8 mouse cellular contexts compared by ENCODE assay signal in genomic region chr3:96501391-96502115, GRCm38 (mm10). TPM values are rescaled to one million over a fixed set of nuclear protein-coding genes. Genes with fewer than 3 reads are reported as not detected.
A peak's percentile ranks its signal among the peaks of the same experiment; 100 is the strongest.
DNase-seq lines count a peak whose midpoint lies in the region; ATAC-seq and TF ChIP-seq lines count a peak whose summit lies in the region.

No protein-coding gene starts in this region.

- no peaks in the 10 kb centered on the region for H3K27me3 ChIP-seq in embryonic facial prominence, embryonic 14.5 days (replicated peaks; ENCODE audit: control insufficient read depth, insufficient read depth, low read length)
- H3K27me3 ChIP-seq in kidney, embryonic 14.5 days (ENCODE audit: control insufficient read depth, insufficient read depth, low read length) = no peaks in the 10 kb centered on the region
- no peaks in the 10 kb centered on the region for H3K27me3 ChIP-seq in limb, embryonic 15.5 days
- H3K27me3 ChIP-seq in midbrain, postnatal 0 days (ENCODE audit: insufficient read depth, low read length) = no peaks in the 10 kb centered on the region

- no peaks in the 10 kb centered on the region; the same call in 1 of the 2 replicates for H3K4me1 ChIP-seq in bone marrow, adult 2 months (ENCODE audit: control insufficient read depth, insufficient read depth, low read length)
- H3K4me1 ChIP-seq in embryonic facial prominence, embryonic 14.5 days (ENCODE audit: control insufficient read depth, insufficient read depth, low read length) = no peaks in the 10 kb centered on the region
- peaks cover 3% of the 10 kb centered on the region; the same call in 1 of the 2 replicates for H3K4me1 ChIP-seq in kidney, embryonic 14.5 days (ENCODE audit: control insufficient read depth, insufficient read depth, low read length)
- peaks cover 9% of the 10 kb centered on the region for H3K4me1 ChIP-seq in limb, embryonic 15.5 days
- peaks cover 4% of the 10 kb centered on the region; the same call in 1 of the 2 replicates for H3K4me1 ChIP-seq in midbrain, postnatal 0 days (ENCODE audit: insufficient read depth, low read length)

- peak overlapping the region; percentile 64 for H3K4me3 ChIP-seq in bone marrow, adult 2 months (replicated peaks; ENCODE audit: control insufficient read depth, low read depth, low read length)
- peak overlapping the region; percentile 76 for H3K4me3 ChIP-seq in embryonic facial prominence, embryonic 14.5 days (ENCODE audit: low read depth, low read length)
- peak overlapping the region; percentile 81 for H3K4me3 ChIP-seq in kidney, embryonic 14.5 days (ENCODE audit: low read length)
- peak overlapping the region; percentile 71 for H3K4me3 ChIP-seq in limb, embryonic 15.5 days
- peak overlapping the region; percentile 76 for H3K4me3 ChIP-seq in midbrain, postnatal 0 days (ENCODE audit: low read depth, low read length)

- no peaks in the 10 kb centered on the region for H3K36me3 ChIP-seq in embryonic facial prominence, embryonic 14.5 days (ENCODE audit: control insufficient read depth, insufficient read depth, low read length)
- H3K36me3 ChIP-seq in kidney, embryonic 14.5 days (ENCODE audit: control insufficient read depth, insufficient read depth, low read length) = no peaks in the 10 kb centered on the region
- H3K36me3 ChIP-seq in limb, embryonic 15.5 days = no peaks in the 10 kb centered on the region
- H3K36me3 ChIP-seq in midbrain, postnatal 0 days (ENCODE audit: insufficient read depth, low read length) = no peaks in the 10 kb centered on the region

- H3K4me2 ChIP-seq in embryonic facial prominence, embryonic 14.5 days (ENCODE audit: low read depth, low read length) = peak overlapping the region; percentile 76
- H3K4me2 ChIP-seq in kidney, embryonic 14.5 days (replicated peaks; ENCODE audit: low read depth, low read length) = peak overlapping the region; percentile 92
- peak overlapping the region; percentile 84 for H3K4me2 ChIP-seq in limb, embryonic 15.5 days
- H3K4me2 ChIP-seq in midbrain, postnatal 0 days (ENCODE audit: low read depth, low read length, poor library complexity, severe bottlenecking) = peak overlapping the region; percentile 92

- peak overlapping the region; percentile 80 for H3K9ac ChIP-seq in embryonic facial prominence, embryonic 14.5 days (ENCODE audit: low read depth, low read length)
- peak overlapping the region; percentile 65 for H3K9ac ChIP-seq in kidney, embryonic 14.5 days (ENCODE audit: low read depth, low read length)
- peak overlapping the region; percentile 40 for H3K9ac ChIP-seq in limb, embryonic 15.5 days
- H3K9ac ChIP-seq in midbrain, postnatal 0 days (replicated peaks; ENCODE audit: low read length, poor library complexity, severe bottlenecking) = peak overlapping the region; percentile 33

- H3K27ac ChIP-seq in bone marrow, adult 2 months (ENCODE audit: control insufficient read depth, insufficient read depth, low read depth, low read length, poor library complexity) = peak overlapping the region; percentile 22
- peak overlapping the region; percentile 93 for H3K27ac ChIP-seq in embryonic facial prominence, embryonic 14.5 days (replicated peaks; ENCODE audit: low read depth, low read length)
- H3K27ac ChIP-seq in kidney, embryonic 14.5 days (ENCODE audit: low read depth, low read length) = peak overlapping the region; percentile 84
- peak overlapping the region; percentile 93 for H3K27ac ChIP-seq in limb, embryonic 15.5 days
- H3K27ac ChIP-seq in midbrain, postnatal 0 days (ENCODE audit: low read depth, low read length) = peak overlapping the region; percentile 59

- peak; percentile 70 for ATAC-seq in embryonic facial prominence, embryonic 14.5 days (ENCODE audit: low read depth)
- ATAC-seq in kidney, embryonic 14.5 days (ENCODE audit: low FRiP score, low TSS enrichment) = peak; percentile 69
- ATAC-seq in limb, embryonic 15.5 days (ENCODE audit: insufficient number of reproducible peaks, low FRiP score, low TSS enrichment, low read depth) = 0 out of 2 replicates have a peak, but pooled peaks have one; percentile 71
- peak; percentile 79 for ATAC-seq in midbrain, postnatal 0 days (ENCODE audit: low FRiP score)

- no peaks in the 10 kb centered on the region for H3K9me3 ChIP-seq in embryonic facial prominence, embryonic 14.5 days (ENCODE audit: control insufficient read depth, low read length)
- no peaks in the 10 kb centered on the region for H3K9me3 ChIP-seq in kidney, embryonic 14.5 days (ENCODE audit: control insufficient read depth, low read length)
- H3K9me3 ChIP-seq in limb, embryonic 15.5 days = no peaks in the 10 kb centered on the region
- H3K9me3 ChIP-seq in midbrain, postnatal 0 days (ENCODE audit: low read length) = no peaks in the 10 kb centered on the region

- no peak for TF ChIP-seq POLR2A in bone marrow, adult 2 months (IDR thresholded peaks at IDR 0.05; ENCODE audit: borderline replicate concordance, control insufficient read depth, low read depth, low read length)

- no peak for TF ChIP-seq CTCF in bone marrow, adult 2 months (IDR thresholded peaks at IDR 0.05; ENCODE audit: control insufficient read depth, insufficient read depth, low read length)
- TF ChIP-seq CTCF in midbrain, postnatal 0 days (IDR thresholded peaks at IDR 0.05) = no peak

- peak; percentile 92 for DNase-seq in 416B (ENCODE audit: low read depth)
- DNase-seq in embryonic facial prominence, embryonic 14.5 days (ENCODE audit: low spot score) = peak; percentile 87
- DNase-seq in heart, adult 8-10 months (ENCODE audit: low spot score) = peak; percentile 92
- DNase-seq in midbrain, postnatal 0 days (ENCODE audit: low spot score) = peak; percentile 92
- peak; percentile 91 to 92 for DNase-seq in spleen, postnatal 10 days (ENCODE audit: low spot score in 2 of 2)

- WGBS in bone marrow, adult 2 months = under 1% methylated on average over 32 of the region's 32 CpGs
- under 1% methylated on average over 32 of the region's 32 CpGs for WGBS in embryonic facial prominence, embryonic 14.5 days
- whole genome bisulfite sequencing in kidney, embryonic 14.5 days = under 1% methylated on average over 32 of the region's 32 CpGs
- WGBS in limb, embryonic 15.5 days = under 1% methylated on average over 32 of the region's 32 CpGs
- 0% methylated on average over 32 of the region's 32 CpGs for WGBS in midbrain, postnatal 0 days

RNA-seq across cellular contexts. Expression of gene Hfe2, which starts 23.4 kb away (rescaled TPM):
- polyA plus RNA-seq in bone marrow, adult 2 months (2011; ENCODE audit: insufficient read depth, insufficient read length, low replicate concordance, missing spikeins) = 0.75 TPM in 1 of 2 replicates, not detected in the other
- polyA plus RNA-seq in embryonic facial prominence, embryonic 14.5 days (2014; fragmentation: Nextera tagmentation; extraction: Ambion mirVana) = 28.3 and 36.4 TPM in 2 replicates
- total RNA-seq in heart, adult 8-10 months (2022) = 100 to 1,000 TPM; 271 to 333 (median 312) TPM
- polyA plus RNA-seq in kidney, embryonic 14.5 days (2014; fragmentation: Nextera tagmentation; extraction: Ambion mirVana) = 0.20 and 0.30 TPM in 2 replicates
- polyA plus RNA-seq in limb, embryonic 15.5 days (2015; fragmentation: Nextera tagmentation; extraction: Ambion mirVana) = 8.7 and 18.4 TPM in 2 replicates
- total RNA-seq in midbrain, postnatal 0 days (2014; rRNA removed) = 2.0 and 2.1 TPM in 2 replicates
- polyA plus RNA-seq in midbrain, postnatal 0 days (2015; fragmentation: Nextera tagmentation; extraction: Ambion mirVana) = 2.0 and 2.7 TPM in 2 replicates

RNA-seq across cellular contexts. Expression of gene BC107364, which starts 49.4 kb away (rescaled TPM):
- not detected in 2 replicates for polyA plus RNA-seq in bone marrow, adult 2 months (2011; ENCODE audit: insufficient read depth, insufficient read length, low replicate concordance, missing spikeins)
- polyA plus RNA-seq in embryonic facial prominence, embryonic 14.5 days (2014; fragmentation: Nextera tagmentation; extraction: Ambion mirVana) = not detected in 2 replicates
- not detected for total RNA-seq in heart, adult 8-10 months (2022)
- 0.20 TPM in 1 of 2 replicates, not detected in the other for polyA plus RNA-seq in kidney, embryonic 14.5 days (2014; fragmentation: Nextera tagmentation; extraction: Ambion mirVana)
- polyA plus RNA-seq in limb, embryonic 15.5 days (2015; fragmentation: Nextera tagmentation; extraction: Ambion mirVana) = 0.22 and 0.55 TPM in 2 replicates
- not detected in 2 replicates for total RNA-seq in midbrain, postnatal 0 days (2014; rRNA removed)
- polyA plus RNA-seq in midbrain, postnatal 0 days (2015; fragmentation: Nextera tagmentation; extraction: Ambion mirVana) = not detected in 2 replicates

RNA-seq across cellular contexts. Expression of gene Txnip, which starts 56.2 kb away (rescaled TPM):
- polyA plus RNA-seq in bone marrow, adult 2 months (2011; ENCODE audit: insufficient read depth, insufficient read length, low replicate concordance, missing spikeins) = 104 and 163 TPM in 2 replicates
- polyA plus RNA-seq in embryonic facial prominence, embryonic 14.5 days (2014; fragmentation: Nextera tagmentation; extraction: Ambion mirVana) = 160 and 166 TPM in 2 replicates
- 100 to 1,000 TPM; 346 to 908 (median 654) TPM for total RNA-seq in heart, adult 8-10 months (2022)
- polyA plus RNA-seq in kidney, embryonic 14.5 days (2014; fragmentation: Nextera tagmentation; extraction: Ambion mirVana) = 91.1 and 148 TPM in 2 replicates
- 151 and 157 TPM in 2 replicates for polyA plus RNA-seq in limb, embryonic 15.5 days (2015; fragmentation: Nextera tagmentation; extraction: Ambion mirVana)
- 145 and 222 TPM in 2 replicates for total RNA-seq in midbrain, postnatal 0 days (2014; rRNA removed)
- polyA plus RNA-seq in midbrain, postnatal 0 days (2015; fragmentation: Nextera tagmentation; extraction: Ambion mirVana) = 108 and 116 TPM in 2 replicates

Comparison
In these comparisons a context has a peak if more than half of its experiments do, and no peak if none do; other contexts are left out.
1. Peak in every context shown above with its lines: DNase-seq, ATAC-seq, H3K4me3 ChIP-seq and H3K27ac ChIP-seq.
2. H3K27ac ChIP-seq: peak in every context shown above with its lines; median percentile 93 in embryonic facial prominence, embryonic 14.5 days; 93 in limb, embryonic 15.5 days; 84 in kidney, embryonic 14.5 days; 59 in midbrain, postnatal 0 days; 22 in bone marrow, adult 2 months.